Mouse (Mus musculus): ENCODE results near the gene Aebp2. TPM values are rescaled to one million over a fixed set of nuclear protein-coding genes. Genes with fewer than 3 reads are reported as not detected.
A peak's percentile ranks its signal among the peaks of the same experiment; 100 is the strongest.

Gene Aebp2
- polyA plus RNA-seq, 1 experiment from 2014 or later = 7.2 TPM

DNA sequence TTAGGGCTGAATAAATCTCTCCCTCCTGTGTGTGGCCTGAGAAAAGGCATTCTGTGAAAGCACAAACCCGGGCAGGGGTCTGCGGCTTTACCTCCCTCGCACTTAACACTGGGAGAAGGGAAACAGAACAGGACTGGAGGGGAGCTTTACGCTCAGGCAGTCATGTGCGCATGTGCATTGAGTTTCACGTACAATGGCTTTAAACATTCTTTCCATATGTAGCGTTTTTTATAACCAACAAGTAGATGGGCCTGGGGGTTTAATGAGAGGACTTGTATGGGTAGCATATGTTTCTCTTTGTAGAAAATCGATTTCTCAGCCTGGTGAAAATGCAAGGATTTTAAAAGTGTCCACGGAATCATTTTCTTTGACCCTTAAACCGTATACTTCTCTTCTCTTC, 82.7 kb downstream of the Aebp2 start:
- H3K9ac ChIP-seq (replicated peaks) = no peak overlapping the region
- H3K4me1 ChIP-seq = no peaks in the 10 kb centered on the region
- ATAC-seq (ENCODE audit: low FRiP score) = no peak
- 83% methylated on average over 10 of the region's 10 CpGs for WGBS
- no peak overlapping the region for H3K4me2 ChIP-seq
- no peak overlapping the region for H3K27ac ChIP-seq (replicated peaks)
- H3K9me3 ChIP-seq (replicated peaks) = no peaks in the 10 kb centered on the region
- H3K27me3 ChIP-seq (replicated peaks) = no peaks in the 10 kb centered on the region
- no peak overlapping the region for H3K4me3 ChIP-seq (replicated peaks)
- no peaks in the 10 kb centered on the region for H3K36me3 ChIP-seq

DNA sequence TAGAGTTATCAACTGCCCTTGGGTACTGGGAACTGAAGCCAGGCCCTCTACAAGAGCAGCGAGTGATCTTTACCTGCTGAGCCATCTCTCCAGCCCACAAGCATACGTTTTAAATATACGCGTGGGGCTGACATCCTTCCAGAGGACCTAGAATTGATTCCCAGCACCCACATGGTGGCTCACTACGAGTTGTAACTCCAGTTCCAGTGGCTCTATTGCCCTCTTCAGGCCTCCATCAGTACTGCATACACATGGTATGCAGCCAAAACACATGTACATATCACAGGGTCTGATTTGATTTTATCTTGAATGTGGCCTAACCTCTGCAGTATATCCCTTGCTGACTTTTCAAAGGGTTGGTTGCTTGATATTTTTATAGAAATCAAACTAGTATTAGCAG, 83.6 kb downstream of the Aebp2 start:
- H3K4me3 ChIP-seq (replicated peaks) = no peak overlapping the region
- H3K4me1 ChIP-seq = no peaks in the 10 kb centered on the region
- H3K9me3 ChIP-seq (replicated peaks) = no peaks in the 10 kb centered on the region
- ATAC-seq (ENCODE audit: low FRiP score) = no peak
- no peak overlapping the region for H3K4me2 ChIP-seq
- H3K27me3 ChIP-seq (replicated peaks) = no peaks in the 10 kb centered on the region
- no peak overlapping the region for H3K27ac ChIP-seq (replicated peaks)
- no peak overlapping the region for H3K9ac ChIP-seq (replicated peaks)
- WGBS = 92% methylated on average over 5 of the region's 5 CpGs
- no peaks in the 10 kb centered on the region for H3K36me3 ChIP-seq

DNA sequence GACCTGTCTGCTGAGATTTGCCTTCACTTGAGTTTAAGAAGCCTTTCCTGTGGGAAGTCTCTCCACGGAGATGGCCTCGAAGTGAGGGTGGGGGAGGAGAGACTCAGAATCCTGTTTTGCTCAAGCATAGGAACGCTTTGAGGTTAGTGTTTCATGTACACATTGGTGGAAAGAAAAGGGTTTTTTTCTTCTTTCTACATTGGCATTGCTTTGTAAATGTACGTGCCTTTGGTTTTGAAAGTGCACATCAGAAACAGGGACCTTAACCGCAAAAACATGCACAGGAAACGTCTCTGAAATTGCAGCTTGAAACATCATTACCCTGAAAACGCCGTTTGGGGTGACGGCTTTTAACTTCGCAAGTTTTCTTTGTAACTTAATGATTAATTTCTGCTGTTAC, 85.6 kb downstream of the Aebp2 start:
- Histone ChIP-seq H3K36me3 (no peaks in the 10 kb centered on the region), H3K9me3 (replicated peaks) (no peaks in the 10 kb centered on the region), H3K27ac (replicated peaks) (no peak overlapping the region), H3K4me2 (no peak overlapping the region), H3K27me3 (replicated peaks) (no peaks in the 10 kb centered on the region), H3K4me1 (no peaks in the 10 kb centered on the region), H3K4me3 (replicated peaks) (no peak overlapping the region), H3K9ac (replicated peaks) (no peak overlapping the region)
- ATAC-seq (ENCODE audit: low FRiP score) = no peak
- 82% methylated on average over 10 of the region's 10 CpGs for WGBS

DNA sequence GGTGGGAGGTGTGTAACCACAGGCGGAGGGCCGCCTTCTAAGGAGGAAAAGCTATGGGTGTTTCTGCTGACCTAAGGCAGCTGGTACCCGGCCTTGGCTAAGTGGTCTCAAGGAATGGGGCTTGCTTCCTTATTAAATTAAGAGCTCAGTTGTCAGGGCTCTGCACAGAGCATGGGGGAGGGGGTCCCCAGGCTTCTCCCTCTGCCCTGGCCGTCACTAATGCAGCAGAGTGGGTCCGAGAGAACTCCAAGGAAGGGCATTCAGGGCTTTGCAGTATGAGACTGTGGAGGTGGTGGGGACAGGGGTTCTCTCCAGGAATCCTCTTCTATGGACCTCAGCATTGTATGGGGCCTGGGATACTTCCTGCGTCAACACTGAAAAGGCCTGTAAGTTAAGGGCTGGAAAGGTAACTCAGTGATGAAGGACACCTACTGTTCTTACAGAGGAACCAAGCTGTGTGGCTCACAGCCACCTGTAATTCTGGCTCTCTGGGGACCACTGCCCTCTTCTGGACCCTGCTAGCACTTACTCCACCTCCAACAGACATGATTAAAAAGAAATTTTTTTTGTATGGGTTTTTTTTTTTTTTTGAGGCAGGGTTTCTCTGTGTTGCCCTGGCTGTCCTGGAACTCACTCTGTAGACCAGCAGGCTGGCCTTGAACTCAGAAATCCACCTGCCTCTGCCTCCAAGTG, 87.1 kb downstream of the Aebp2 start:
- Histone ChIP-seq H3K9ac (replicated peaks) (no peak overlapping the region), H3K27me3 (replicated peaks) (peaks cover 4% of the 10 kb centered on the region), H3K4me2 (no peak overlapping the region), H3K4me3 (replicated peaks) (no peak overlapping the region), H3K36me3 (no peaks in the 10 kb centered on the region), H3K4me1 (no peaks in the 10 kb centered on the region), H3K27ac (replicated peaks) (no peak overlapping the region), H3K9me3 (replicated peaks) (no peaks in the 10 kb centered on the region)
- 77% methylated on average over 6 of the region's 6 CpGs for WGBS
- ATAC-seq (ENCODE audit: low FRiP score) = no peak

DNA sequence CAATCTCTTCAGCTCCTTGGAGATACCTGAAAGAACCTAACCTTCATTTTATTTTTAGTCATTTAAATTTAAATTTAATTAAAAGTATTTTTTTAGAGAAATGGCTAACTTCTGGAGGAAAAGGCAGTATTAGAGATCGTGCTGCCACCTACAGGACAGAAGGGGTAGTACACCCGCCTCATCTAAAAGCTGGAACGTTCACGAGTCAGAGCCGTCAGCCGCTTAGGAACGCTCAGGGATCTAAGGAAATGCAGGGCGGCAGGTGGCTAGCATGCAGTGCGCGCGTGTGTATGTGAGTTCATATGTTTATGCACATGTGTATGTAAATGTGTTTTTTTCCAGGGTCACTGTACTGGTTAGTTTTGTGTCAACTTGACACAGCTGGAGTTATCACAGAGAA, 90.3 kb downstream of the Aebp2 start:
- H3K27ac ChIP-seq (replicated peaks) = no peak overlapping the region
- H3K4me3 ChIP-seq (replicated peaks) = no peak overlapping the region
- peak; percentile 46; the same call in 1 of the 2 replicates for ATAC-seq (ENCODE audit: low FRiP score)
- peaks cover 4% of the 10 kb centered on the region for H3K27me3 ChIP-seq (replicated peaks)
- H3K4me1 ChIP-seq = peaks cover 3% of the 10 kb centered on the region; the same call in 1 of the 2 replicates
- no peaks in the 10 kb centered on the region for H3K9me3 ChIP-seq (replicated peaks)
- H3K36me3 ChIP-seq = no peaks in the 10 kb centered on the region
- 8% methylated on average over 11 of the region's 11 CpGs for whole genome bisulfite sequencing
- peak overlapping the region; percentile 19; the same call in 1 of the 2 replicates for H3K4me2 ChIP-seq
- no peak overlapping the region for H3K9ac ChIP-seq (replicated peaks)

DNA sequence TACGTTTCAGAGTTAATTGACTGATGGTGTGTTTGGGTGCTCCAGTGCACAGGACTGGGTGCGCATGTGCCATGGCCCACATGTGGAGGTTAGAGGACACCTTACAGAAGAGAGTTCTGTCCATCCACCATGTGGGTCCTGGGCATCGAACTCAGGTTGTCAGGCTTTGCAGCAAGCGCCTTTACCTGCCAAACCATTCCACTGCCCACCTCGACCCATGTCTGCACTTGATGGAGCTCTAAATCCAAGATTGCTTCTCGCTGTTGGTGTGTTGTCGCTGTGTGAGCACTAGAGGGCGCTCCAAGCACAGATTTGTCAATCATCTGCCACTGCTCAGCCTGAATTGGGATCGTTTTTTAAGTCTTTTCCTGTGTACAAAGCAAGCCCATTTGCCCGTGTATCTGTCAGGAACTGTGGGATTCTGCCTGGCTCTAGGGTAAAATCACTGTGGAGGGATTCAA, 92.5 kb downstream of the Aebp2 start:
- Histone ChIP-seq H3K4me1 (peaks cover 3% of the 10 kb centered on the region; the same call in 1 of the 2 replicates), H3K4me2 (peak overlapping the region; percentile 17; the same call in 1 of the 2 replicates), H3K9ac (replicated peaks) (no peak overlapping the region), H3K36me3 (no peaks in the 10 kb centered on the region), H3K9me3 (replicated peaks) (no peaks in the 10 kb centered on the region), H3K27me3 (replicated peaks) (peaks cover 4% of the 10 kb centered on the region), H3K4me3 (replicated peaks) (no peak overlapping the region), H3K27ac (replicated peaks) (no peak overlapping the region)
- ATAC-seq (ENCODE audit: low FRiP score) = peak; percentile 56
- 24% methylated on average over 10 of the region's 10 CpGs for WGBS

DNA sequence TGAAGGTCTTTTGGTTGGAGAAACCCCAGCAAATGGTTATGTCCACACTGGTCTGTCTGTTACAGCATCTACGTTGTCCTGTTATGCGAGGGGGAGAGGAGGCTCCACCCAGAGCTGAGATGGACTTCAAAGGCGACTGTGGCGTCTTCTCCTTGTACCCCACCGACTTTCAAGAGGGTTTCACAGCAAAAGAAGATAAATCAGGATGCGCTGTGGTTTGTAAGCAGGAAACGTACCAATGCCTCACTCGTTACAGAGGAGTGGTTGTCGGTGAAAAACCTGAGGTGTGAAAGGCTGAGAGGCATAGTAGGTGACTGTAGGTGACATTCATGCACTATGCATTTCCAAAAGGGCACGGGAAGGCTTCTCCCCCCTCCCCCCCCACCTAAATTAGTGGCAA, 99.6 kb downstream of the Aebp2 start:
- ATAC-seq (ENCODE audit: low FRiP score) = no peak
- Histone ChIP-seq H3K36me3 (no peaks in the 10 kb centered on the region), H3K4me2 (no peak overlapping the region), H3K27ac (replicated peaks) (no peak overlapping the region), H3K9me3 (replicated peaks) (no peaks in the 10 kb centered on the region), H3K4me3 (replicated peaks) (no peak overlapping the region), H3K9ac (replicated peaks) (no peak overlapping the region), H3K27me3 (replicated peaks) (no peaks in the 10 kb centered on the region), H3K4me1 (no peaks in the 10 kb centered on the region)
- 83% methylated on average over 10 of the region's 10 CpGs for whole genome bisulfite sequencing

Other genes starting within 250 kb of the Aebp2 start
- 33.9 and 40.9 TPM in 2 replicates for gene Plekha5, start 198.6 kb upstream of the Aebp2 start, polyA plus RNA-seq (2015; fragmentation: Nextera tagmentation; extraction: Ambion mirVana)
- not detected in 2 replicates for gene Gm11077, start 106.6 kb downstream of the Aebp2 start, polyA plus RNA-seq (2015; fragmentation: Nextera tagmentation; extraction: Ambion mirVana)